Mouse (Mus musculus) thymus, postnatal 14 days (tissue): Measurements from ENCODE around the gene Zfp202.
"Not testable (repeated sequence)": the region's sequence is repeated elsewhere in the genome, so short reads cannot be mapped to it uniquely, and the experiment has no call there.

Source experiments
- DNase-seq: peaks from one replicate; pipeline ENCODE4 v3.0.0; 2021

Zfp202 gene

DNA sequence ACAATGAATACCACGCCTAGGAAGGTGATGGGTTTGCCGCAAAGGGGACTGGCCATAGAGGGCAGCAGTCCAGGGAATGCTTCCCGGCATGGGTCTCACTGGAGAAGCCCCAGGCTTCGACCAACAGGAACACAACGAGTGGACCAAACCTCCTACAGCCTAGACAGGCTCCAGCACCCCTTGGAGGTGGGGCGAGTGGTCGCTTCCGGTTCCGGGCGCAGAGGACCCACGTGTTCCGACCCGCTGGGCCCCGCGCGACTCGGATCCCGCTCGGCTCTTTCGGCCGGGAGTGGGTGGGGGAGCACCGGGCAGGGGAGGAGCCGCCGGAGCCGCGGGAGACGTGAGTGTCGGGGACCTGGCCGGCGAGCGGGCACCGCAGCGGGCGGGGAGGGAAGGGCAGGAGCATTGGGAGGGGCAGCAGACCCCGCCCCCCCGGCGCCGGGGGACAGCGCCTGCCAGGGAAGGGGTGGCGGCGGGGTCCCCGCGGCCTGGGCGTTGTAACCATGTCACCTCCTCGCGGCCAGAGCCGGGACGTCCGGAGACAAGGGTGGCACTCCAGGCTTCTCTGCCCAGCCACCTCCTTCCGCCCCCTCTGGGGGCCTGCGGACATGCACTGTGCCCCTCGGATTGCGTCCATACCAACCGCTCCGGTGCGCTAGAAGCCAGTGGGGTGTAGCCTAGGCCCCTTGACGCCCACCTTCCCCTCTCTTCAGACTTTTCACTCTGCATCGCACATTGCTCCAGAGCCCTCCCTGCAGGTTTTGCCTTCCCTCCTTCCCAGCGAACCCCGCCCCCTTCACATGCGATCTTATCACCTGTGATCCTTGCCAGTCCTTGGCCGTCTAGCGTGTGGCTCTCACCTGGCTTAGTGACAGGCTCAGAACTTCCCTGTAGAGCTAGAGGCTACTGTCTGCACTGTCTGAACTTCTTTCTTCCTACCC, at the start of gene Zfp202:
TSS of gene Zfp202 (plus strand) at position 219 of the 941 bp plus-strand sequence.
- DNase-seq = peak; percentile 72

DNA sequence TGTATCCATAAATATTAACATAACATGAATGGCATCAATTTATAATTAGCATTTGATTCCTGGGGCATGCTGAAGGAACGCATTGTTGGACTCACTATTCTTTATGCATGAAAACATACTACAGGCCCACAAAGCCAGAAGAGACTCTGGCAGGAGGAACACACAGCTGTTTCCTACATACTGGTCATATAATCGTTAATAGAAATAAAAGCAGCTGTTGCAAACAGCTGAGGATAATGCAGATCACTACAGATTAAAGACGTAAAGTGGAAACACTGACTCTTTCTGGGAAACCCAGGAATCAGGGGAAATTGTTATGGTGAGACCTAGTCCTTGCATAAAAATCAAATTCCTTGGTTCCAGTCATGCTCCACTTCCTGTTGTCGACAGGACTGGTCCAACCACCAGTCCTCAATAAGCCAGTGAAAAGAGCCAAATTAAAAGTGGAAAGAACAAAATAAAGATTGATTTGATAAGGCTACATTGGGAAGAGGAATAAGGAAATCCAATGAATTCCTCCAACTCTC, 36.9 kb upstream of the Zfp202 start:
- no peak for DNase-seq

DNA sequence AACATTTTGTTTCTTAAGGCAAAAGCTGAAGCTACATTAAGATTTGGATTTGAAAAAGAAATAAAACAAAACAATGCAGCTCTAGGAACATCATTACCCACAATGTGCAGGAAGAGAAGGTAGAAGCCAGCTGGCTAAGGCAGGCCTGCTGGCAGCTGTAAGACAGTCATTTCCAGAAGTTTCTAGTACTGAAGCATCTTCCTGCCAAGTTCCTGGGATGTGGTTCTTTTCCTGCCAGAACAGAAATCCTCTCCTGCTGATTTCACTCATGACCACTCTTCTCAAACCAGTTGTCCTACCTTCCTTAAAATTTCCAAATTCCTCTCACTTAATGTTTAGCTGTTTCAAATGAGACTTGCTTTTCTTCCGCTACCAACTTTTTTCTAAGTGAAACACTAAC, 25.7 kb upstream of the Zfp202 start:
- no peak for DNase-seq

DNA sequence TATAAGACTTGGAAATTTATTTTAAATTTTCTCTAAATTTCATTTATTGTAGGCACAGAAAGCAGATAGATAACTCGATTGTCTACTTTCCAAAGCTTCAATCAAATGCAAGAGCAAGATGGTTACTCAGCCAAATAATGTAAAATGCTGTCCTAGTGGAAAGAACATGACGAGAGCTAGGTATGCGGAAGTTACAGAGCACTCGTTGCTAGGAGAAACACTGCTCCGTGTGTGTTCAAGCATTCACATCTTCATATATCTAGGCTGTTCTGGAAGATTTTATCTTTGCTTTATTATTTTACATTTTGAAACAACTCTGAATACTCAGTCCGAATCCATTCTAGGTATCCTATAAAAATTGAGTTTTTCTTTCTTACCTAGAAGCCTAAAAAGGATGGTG, 15.1 kb upstream of the Zfp202 start:
- DNase-seq = no peak

DNA sequence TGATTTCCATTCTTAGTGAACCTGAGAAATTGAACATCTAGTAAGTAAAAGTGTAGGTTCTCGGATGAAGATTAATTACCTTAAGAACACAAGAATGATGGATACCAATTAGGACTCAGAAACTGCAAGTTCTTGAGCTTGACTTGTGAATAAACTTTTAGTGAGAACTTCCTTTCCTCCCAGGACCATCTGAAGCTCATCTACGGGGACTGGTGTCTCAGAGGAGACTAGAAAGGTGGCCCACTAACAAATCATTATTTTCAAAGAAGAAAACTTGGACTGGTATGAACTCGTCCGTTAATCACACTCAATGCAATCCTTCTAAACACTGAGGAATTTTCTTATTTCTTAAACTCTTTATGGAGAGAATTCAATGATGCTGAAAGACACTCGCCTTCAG, 11.5 kb upstream of the Zfp202 start, which contains the start of gene Olfr986:
TSS of gene Olfr986 (plus strand) at position 301 of the 400 bp plus-strand sequence.
- no peak for DNase-seq

DNA sequence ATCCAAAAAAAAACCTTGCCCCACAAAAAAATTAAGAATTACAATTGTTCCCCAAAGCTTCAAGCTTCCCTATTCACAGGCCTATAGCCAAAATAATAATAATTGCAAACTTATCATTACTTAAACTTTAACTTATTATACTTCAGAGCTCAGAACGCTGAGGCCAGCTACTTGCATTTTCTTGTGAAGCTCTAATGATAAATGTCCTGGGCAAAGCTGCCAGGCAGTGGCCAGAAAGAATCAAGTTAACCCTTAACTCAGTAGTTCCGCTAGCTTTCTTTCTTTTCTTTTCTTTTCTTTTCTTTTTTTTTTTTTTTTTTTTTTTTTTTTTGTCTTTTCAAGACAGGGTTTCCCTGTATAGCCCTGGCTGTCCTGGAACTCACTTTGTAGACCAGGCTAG, 7.0 kb upstream of the Zfp202 start:
- not testable (repeated sequence) for DNase-seq

DNA sequence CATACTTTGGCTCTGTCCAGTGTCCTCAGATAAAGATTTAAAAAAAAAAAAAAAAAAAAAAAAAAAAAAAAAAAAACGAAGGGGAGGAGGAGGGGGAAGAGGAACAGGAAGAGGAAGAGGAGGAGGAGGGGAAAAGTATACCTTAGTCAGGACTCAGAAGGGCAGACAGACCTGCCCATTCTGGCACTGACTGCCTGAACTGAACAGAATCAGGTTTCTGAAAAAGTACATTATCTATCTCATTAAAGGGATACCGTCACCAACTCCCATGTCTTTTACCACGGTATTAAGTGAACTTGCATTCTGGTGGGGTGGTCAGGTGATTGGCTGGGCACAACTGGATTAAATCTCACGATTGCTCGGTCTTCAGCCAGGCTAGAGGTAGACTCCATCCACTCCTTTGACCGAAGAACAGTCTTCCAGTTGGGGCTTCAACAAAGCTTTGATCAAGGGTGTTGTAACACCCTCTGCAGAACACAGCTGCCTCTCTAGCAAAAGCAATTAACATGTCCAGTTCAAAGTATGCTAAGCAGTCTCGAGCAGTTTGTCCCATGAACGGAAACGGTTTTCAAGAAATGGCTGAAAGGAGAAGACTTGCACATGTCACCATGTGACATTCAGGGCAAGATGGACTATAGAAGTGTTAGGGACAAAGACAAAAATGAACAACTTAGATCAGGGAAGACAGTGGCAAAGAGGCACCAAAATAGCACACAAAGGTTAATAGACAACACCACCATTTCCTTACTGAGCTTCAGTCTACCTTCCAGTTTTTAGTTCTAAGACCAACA, 835 bp upstream of the Zfp202 start:
- no peak for DNase-seq

DNA sequence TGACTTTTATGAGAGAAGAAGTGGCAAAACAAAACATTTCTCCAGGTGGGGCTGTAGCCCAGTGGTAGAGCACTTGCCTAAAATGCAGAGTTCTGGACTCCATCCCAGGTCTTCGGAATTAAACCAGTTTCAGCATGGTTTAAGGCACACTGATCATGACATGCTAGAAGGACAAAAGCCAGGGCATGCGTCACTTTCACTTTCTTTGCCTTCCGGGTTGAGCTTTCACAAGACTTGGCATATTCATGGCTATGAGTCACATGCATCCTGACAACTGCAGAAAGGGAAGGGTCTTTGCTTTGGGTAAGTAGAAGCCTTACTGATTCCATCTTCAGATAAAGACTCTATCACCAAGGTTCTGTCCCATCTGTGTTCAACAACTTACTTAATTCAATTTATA, 3.9 kb downstream of the Zfp202 start:
- no peak for DNase-seq

DNA sequence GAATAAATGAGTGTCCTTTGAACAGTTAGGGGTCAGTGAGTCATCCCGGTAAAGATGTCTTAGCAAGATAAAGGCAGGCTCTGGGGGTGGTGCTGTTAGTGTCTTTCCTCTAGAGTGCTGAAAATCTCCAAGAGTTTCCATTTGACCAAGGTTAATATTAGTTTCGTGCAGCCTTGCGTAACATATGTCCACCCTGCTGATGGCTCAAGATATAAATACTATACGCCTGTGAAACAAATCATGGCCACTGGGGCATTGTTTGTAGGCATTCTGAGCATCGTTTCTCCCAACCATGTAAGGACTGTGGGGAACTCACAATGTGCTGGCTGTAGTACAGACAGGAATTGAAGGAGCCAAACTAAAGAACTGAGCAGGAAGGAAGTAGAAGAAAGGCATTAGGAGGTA, 14.4 kb downstream of the Zfp202 start:
- DNase-seq = no peak

DNA sequence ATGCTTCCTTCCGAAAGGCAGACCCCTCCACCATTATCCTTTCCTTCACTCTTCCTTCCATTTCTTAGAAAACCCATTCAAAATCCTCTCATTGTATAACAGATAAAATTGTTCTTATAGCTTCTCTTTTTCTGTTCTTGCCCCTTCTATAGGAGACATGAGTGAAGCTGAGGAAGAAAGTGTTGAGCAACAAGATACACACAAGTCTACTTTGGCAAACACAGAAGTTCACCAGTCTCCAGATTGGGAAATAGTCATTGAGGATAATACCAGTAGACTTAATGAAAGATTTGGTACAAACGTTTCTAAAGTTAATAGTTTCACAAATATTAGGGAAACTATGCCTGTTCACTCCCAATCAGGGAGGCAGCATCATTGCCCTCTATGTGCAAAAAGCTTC, 18.6 kb downstream of the Zfp202 start:
- DNase-seq = no peak

DNA sequence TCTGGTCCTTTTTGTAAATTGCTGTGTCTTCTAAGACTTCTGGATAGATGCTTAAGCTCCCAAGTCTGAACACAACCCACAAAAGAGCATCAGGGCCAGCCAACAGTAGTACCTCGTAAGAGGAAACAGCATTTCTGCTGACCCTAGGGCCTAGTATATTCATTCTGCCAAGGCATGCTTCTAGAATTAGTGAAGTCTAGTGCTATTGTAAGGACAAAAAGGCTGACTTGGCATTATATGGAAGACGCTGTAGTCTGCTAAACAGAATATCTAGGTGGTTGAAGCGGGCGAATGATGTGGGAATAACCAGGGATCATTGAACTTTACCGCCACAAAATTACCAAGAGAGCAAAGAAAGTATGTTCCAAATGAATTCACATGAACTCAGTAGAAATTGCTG, 21.9 kb downstream of the Zfp202 start:
- no peak for DNase-seq

DNA sequence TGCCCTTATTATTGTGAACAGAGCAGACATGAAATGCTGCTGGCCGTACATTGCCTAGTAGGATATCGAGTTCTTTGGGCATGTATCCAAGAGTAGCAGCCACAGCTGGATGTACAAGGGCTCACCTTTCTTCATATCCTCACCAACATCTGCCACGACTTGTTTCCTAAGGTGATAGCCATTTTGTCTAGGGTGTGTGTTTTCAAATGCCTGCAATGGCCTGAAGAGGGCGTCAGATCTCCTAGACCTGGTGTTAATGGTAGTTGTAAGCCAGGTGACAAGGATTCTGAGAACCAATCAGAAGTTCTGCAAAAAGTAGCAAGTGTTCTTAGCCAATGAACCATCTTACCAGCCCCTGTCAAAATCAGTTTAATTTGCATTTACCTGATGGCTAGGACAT, 24.5 kb downstream of the Zfp202 start:
- no peak for DNase-seq

DNA sequence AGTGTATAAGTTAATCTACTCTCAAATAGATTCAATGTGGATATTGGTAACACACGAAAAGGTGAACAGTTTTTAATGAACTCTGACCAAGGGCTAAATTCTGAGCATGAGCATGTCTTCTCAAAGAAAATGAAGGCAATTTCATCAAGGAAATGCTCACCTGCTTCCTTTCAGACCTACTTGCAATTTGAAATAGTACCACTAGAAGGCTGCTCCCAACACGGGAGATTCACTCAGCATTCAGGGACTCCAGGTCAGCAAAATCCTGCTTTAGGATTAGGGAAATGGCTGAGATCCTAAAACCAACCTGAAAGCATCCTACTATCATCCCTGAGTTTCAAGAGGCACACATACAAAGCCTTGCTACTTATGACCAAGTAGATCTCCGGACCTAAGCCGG, 32.2 kb downstream of the Zfp202 start:
- no peak for DNase-seq

DNA sequence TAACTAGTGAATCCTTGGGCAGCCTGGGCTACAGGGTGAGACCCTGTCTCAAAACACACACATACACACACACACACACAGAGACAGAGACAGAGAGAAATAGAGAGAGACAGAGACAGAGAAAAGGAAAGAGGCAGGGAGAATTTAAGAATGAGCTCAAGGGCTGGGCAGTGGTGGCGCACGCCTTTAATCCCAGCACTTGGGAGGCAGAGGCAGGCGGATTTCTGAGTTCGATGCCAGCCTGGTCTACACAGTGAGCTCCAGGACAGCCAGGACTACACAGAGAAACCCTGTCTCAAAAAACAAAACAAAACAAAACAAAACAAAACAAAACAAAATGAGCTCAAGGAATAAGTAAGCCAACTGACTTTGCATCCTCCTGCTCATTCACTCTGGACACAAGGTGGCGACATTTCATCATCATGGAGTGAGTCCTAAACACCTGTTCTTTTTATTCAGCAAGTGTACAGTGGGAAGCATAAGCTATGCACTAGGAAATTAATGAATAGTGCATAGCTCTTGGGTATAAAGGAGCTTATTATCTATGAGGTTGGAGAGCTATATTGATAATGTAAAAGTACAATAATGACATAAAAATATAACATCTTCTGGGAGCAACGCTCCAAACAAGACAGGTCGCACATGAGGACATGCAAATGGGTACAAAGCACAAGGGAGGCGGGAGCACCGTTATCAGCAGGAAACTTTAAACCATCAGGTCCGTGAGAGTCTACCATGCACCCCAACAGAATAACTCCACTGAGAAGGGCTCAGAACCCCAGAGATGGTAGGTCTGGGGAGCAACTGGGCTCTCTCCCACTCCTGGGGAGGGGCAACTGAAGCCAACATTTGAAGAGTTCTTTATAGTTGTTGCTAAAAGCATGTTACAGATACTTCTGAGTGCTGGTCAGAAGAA, 36.0 kb downstream of the Zfp202 start:
- DNase-seq = peak; percentile 6

DNA sequence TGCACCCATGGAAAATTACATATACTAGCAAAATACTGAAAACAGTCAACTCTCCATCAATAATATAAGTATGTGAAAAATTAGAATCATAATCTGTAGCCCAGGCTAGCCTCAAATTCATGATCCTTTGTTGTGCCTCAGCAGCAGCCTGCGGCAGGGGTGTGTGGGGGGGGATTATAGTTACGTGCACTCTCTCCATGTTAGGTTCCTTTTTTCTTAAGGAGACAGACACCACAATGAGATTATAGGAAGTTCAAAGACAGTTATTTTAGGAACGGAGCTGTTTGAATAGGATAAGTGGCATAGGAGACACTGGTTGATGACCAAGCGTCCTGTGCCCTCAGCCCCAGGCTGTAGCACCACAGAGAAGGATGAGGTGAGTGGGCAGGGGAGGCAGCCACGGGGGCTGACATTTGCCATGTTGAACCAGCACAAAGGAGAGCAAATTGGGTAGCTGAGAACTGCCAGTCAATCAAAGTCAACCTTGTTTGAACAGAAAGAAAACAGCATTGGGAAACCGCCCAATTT, 36.8 kb downstream of the Zfp202 start:
- DNase-seq = no peak

DNA sequence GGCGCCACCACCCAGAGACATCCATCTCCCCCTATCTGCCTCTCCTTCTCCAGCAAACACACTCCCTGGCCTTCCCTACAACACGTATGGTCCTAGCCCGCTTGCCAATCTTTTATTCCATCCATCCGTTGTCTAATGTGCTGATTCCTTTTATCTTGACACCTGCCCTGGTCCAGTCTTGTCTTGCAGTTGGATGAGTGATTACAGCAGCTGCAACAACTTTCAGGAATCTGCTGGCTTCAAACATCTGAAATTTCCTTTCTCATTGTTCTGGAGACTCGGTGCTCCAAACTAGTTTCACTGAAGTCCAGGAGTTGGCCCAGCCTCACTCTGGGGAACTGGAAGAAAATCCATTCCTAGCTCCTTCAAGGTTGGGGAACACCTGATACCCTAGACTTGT, 37.4 kb downstream of the Zfp202 start:
- no peak for DNase-seq

DNA sequence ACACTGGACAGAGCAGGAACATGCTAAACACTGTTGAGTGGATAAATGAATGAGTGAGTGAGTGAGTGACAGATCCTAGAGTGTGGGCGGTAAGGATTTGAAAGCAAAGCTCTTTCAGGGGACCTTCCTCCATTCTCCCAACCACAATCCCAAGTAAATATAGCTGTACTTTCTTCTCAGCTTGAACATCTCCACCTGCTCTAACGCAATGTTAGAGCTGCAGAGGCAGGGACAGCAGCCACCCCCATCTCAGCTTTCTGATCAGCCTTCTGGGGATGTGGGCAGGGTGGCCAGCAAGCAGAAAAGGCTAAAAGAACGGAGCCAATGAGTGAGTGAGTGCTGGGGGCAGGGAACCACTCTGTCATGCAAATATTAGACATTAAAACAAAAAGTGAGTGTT, 38.9 kb downstream of the Zfp202 start:
- no peak for DNase-seq

DNA sequence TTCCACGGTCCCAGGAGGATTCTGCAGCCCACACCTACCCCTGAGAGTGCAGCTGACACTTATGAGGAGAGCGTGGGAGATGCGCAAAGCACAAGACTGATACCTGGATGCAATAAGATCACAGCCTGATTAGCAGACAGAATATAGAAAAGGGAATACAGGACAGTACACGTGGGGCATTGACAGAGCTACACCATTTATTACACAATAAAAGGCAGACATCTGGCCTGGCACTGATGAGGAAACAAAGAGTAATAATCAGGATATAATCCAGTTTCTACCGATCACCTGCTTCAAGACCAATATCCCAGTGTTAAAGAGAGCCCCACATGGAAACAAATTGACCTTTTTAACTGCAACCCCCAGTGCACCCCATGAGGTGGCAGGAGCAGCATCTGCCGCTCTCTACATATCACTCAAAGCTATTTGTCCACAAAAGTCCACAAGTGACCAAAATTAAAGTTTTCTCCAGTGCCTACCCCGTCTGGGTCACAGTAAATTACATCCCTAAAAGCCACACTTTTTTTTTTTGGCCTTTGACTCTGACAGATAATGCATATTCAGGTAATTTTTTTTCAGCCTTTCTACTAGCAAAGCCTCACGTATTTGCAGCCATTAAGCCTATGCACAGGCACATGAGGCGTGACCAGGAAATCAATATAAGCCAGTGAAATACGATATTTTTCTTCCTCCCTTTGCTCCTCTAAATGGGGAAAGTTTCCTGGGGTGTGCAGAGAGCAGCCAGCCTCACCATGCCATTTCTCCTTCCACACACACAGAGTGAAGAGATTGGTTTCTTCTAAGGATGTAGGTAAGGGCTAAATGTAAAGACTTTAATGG, 42.3 kb downstream of the Zfp202 start:
- no peak for DNase-seq

DNA sequence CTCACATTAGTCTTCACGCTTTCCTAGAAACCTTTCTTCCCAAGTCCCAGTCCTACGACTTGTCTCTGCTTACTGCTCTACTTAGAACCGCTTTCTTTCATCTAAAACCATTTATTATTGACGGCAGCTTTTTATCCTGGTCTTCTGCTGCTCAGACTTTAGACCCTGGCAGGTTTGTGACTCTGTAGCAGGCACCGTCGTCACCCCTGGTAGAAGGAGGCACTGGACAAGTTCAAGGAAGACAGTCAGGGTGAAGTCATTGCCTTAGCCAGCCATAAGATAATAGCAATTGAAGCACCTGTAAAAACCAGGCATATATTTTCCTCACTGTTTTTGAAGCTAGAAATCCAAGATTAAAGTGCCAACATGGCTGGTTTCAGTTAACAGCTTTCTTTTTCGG, 43.1 kb downstream of the Zfp202 start:
- DNase-seq = no peak

DNA sequence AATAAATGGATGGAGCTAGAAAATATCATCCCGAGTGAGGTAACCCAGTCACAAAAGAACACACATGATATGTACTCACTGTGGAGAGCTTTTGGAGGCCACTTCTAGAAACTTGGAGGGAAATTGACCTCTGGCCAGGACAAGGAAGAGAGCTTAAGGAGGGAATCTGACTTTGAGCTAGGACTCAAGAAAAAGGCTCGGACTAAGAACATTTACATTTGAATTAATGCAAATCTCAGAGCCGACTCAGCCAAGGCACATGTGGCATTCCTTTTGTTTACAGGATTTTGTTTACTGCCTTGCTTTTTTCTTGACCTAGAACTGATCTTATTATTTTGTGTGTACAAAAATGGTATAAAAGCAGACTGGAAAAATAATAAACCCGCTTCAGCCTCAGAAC, 47.6 kb downstream of the Zfp202 start:
- no peak for DNase-seq

DNA sequence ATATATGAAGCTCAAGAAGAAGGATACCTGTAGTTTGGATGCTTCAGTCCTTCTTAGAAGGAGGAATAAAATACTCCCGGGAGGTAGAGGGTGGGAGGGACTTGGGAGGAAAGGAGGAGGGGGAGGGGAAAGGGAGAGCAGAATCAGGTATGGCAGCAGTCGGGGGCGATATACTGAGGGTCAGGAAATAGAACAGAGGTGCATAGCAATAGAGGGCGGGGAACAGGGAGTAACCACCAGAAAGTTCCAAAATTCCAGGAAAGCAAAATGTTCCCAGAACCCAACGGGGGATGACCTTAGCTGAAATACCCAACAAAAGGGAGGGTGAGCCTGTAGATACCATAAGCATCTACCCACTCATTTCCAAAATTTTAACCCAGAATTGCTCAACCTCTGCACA, 48.2 kb downstream of the Zfp202 start:
- no peak for DNase-seq
